Mouse (Mus musculus) brain, embryonic 14.5 days (tissue): ENCODE data around the gene Bicdl1.
A peak's percentile ranks its signal among the peaks of the same experiment; 100 is the strongest.

Experiments
- CTCF ChIP-seq: fragments of 200-500 bp; IDR thresholded peaks from 2 replicates; pipeline ENCODE4 v1.5.1; 2012; ENCODE audit warnings: inconsistent platforms, mild to moderate bottlenecking, moderate library complexity, borderline replicate concordance; ENCODE audit not compliant: insufficient read depth, insufficient read length; ENCODE audit errors: extremely low read depth
- POLR2A ChIP-seq: fragments of 200-500 bp; IDR thresholded peaks from 2 replicates; pipeline ENCODE4 v1.6.1; 2012; ENCODE audit warnings: mild to moderate bottlenecking, inconsistent platforms, borderline replicate concordance; ENCODE audit not compliant: poor library complexity, insufficient read depth, insufficient read length, severe bottlenecking; ENCODE audit errors: extremely low read depth

GRCm38 (mm10) chr5:115652681-115653575 lies 78.5 kb downstream of the Bicdl1 start:
- TF ChIP-seq CTCF (peak; percentile 94), POLR2A (peak; percentile 39; the same call in 1 of the 2 replicates)
